Mouse (Mus musculus): ENCODE data around the gene Nfkbiz. TPM values are rescaled to one million over a fixed set of nuclear protein-coding genes. Genes with fewer than 3 reads are reported as not detected.

Gene Nfkbiz
- total and polyA plus RNA-seq, 3 experiments, result 1.3 to 2.4 TPM; not detected in 1

GRCm38 (mm10) chr16:55780958-55781558 lies 57.6 kb downstream of the Nfkbiz start:
- no peaks in the 10 kb centered on the region for H3K79me2 ChIP-seq (ENCODE audit: control insufficient read depth, insufficient read depth, low read length, poor library complexity)
- H3K4me3 ChIP-seq (ENCODE audit: control insufficient read depth in 1 of 2, insufficient read depth in 1 of 2, low read depth in 2 of 2, low read length in 2 of 2), result no peak overlapping the region
- H3K9me3 ChIP-seq (replicated peaks; ENCODE audit: insufficient read depth, low read length), result no peaks in the 10 kb centered on the region
- H3K27me3 ChIP-seq (ENCODE audit: control insufficient read depth in 1 of 2, insufficient read depth in 2 of 2, low read length in 2 of 2), result peaks cover 0 to 3% of the 10 kb centered on the region in 2 experiments; a peak in 1 of 4 replicates
- no peaks in the 10 kb centered on the region for H3K4me1 ChIP-seq (ENCODE audit: control insufficient read depth in 1 of 2, insufficient read depth in 2 of 2, low read length in 2 of 2)
- no peaks in the 10 kb centered on the region for H3K36me3 ChIP-seq (ENCODE audit: control insufficient read depth in 1 of 2, insufficient read depth in 2 of 2, low read length in 2 of 2)
- H3K27ac ChIP-seq (ENCODE audit: control insufficient read depth, low read depth, low read length), result no peak overlapping the region
- no peak for TF ChIP-seq POLR2AphosphoS2 (IDR thresholded peaks at IDR 0.05; ENCODE audit: low read length)
- TF ChIP-seq ELF1 (IDR thresholded peaks at IDR 0.05; ENCODE audit: low read depth, low read length), result no peak
- TF ChIP-seq ETS1 (IDR thresholded peaks at IDR 0.05; ENCODE audit: low read depth, low read length), result no peak
- no peak for TF ChIP-seq ZC3H11A (IDR thresholded peaks at IDR 0.05; ENCODE audit: low read depth, low read length)
- no peak for TF ChIP-seq HCFC1 (IDR thresholded peaks at IDR 0.05; ENCODE audit: low read depth, low read length)
- no peak for TF ChIP-seq JUND (IDR thresholded peaks at IDR 0.05; ENCODE audit: low read depth, low read length)
- no peak for TF ChIP-seq MYB (IDR thresholded peaks at IDR 0.05; ENCODE audit: low read depth, low read length)
- no peak for TF ChIP-seq USF2 (IDR thresholded peaks at IDR 0.05; ENCODE audit: borderline replicate concordance in 1 of 2, insufficient read depth in 1 of 2, low read depth in 1 of 2, low read length in 2 of 2)
- TF ChIP-seq UBTF (IDR thresholded peaks at IDR 0.05; ENCODE audit: borderline replicate concordance, insufficient read depth, low read depth, low read length), result no peak
- no peak for TF ChIP-seq NRF1 (IDR thresholded peaks at IDR 0.05; ENCODE audit: insufficient read depth, low read depth, low read length, poor library complexity, severe bottlenecking)
- TF ChIP-seq CHD1 (IDR thresholded peaks at IDR 0.05; ENCODE audit: low read depth, low read length), result no peak
- no peak for TF ChIP-seq POLR2AphosphoS5 (IDR thresholded peaks at IDR 0.05; ENCODE audit: borderline replicate concordance, low read depth, low read length)
- TF ChIP-seq CTCF (IDR thresholded peaks at IDR 0.05 in 2 of 3, conservative IDR thresholded peaks at IDR 0.05 in 1 of 3; ENCODE audit: control insufficient read depth in 1 of 3, insufficient read depth in 1 of 3, low read depth in 2 of 3, low read length in 3 of 3, poor library complexity in 1 of 3, severe bottlenecking in 1 of 3), result no peak
- TF ChIP-seq MXI1 (IDR thresholded peaks at IDR 0.05; ENCODE audit: low read depth, low read length), result no peak
- TF ChIP-seq CHD2 (IDR thresholded peaks at IDR 0.05; ENCODE audit: low read length), result no peak
- TF ChIP-seq TBP (IDR thresholded peaks at IDR 0.05; ENCODE audit: low read depth, low read length), result no peak
- no peak for TF ChIP-seq SMC3 (IDR thresholded peaks at IDR 0.05; ENCODE audit: low read depth, low read length)
- TF ChIP-seq GATA1 (IDR thresholded peaks at IDR 0.05; ENCODE audit: low read depth, low read length), result no peak
- no peak for TF ChIP-seq BHLHE40 (IDR thresholded peaks at IDR 0.05; ENCODE audit: borderline replicate concordance, low read depth, low read length)
- TF ChIP-seq RAD21 (IDR thresholded peaks at IDR 0.05; ENCODE audit: low read depth, low read length), result no peak
- DNase-seq (ENCODE audit: low read depth, low spot score), result no peak
- no peak overlapping the region for H3K9ac ChIP-seq (ENCODE audit: control insufficient read depth, low read depth, low read length, poor library complexity, severe bottlenecking)

GRCm38 (mm10) chr16:55776329-55776728 lies 62.4 kb downstream of the Nfkbiz start:
- H3K4me1 ChIP-seq (ENCODE audit: control insufficient read depth in 1 of 2, insufficient read depth in 2 of 2, low read length in 2 of 2), result no peaks in the 10 kb centered on the region
- peaks cover 0 to 3% of the 10 kb centered on the region in 2 experiments; a peak in 1 of 4 replicates for H3K27me3 ChIP-seq (ENCODE audit: control insufficient read depth in 1 of 2, insufficient read depth in 2 of 2, low read length in 2 of 2)
- H3K27ac ChIP-seq (ENCODE audit: control insufficient read depth, low read depth, low read length), result no peak overlapping the region
- no peaks in the 10 kb centered on the region for H3K79me2 ChIP-seq (ENCODE audit: control insufficient read depth, insufficient read depth, low read length, poor library complexity)
- no peak for DNase-seq (ENCODE audit: low read depth, low spot score)
- H3K36me3 ChIP-seq (ENCODE audit: control insufficient read depth in 1 of 2, insufficient read depth in 2 of 2, low read length in 2 of 2), result no peaks in the 10 kb centered on the region
- no peaks in the 10 kb centered on the region for H3K9me3 ChIP-seq (replicated peaks; ENCODE audit: insufficient read depth, low read length)
- H3K9ac ChIP-seq (ENCODE audit: control insufficient read depth, low read depth, low read length, poor library complexity, severe bottlenecking), result no peak overlapping the region
- H3K4me3 ChIP-seq (ENCODE audit: control insufficient read depth in 1 of 2, insufficient read depth in 1 of 2, low read depth in 2 of 2, low read length in 2 of 2), result no peak overlapping the region
- TF ChIP-seq POLR2AphosphoS2 (IDR thresholded peaks at IDR 0.05; ENCODE audit: low read length) (no peak), KAT2A (conservative IDR thresholded peaks at IDR 0.05; ENCODE audit: low read depth, low read length) (no peak), NELFE (IDR thresholded peaks at IDR 0.05; ENCODE audit: low read depth, low read length) (no peak), CHD1 (IDR thresholded peaks at IDR 0.05; ENCODE audit: low read depth, low read length) (no peak), UBTF (IDR thresholded peaks at IDR 0.05; ENCODE audit: borderline replicate concordance, insufficient read depth, low read depth, low read length) (no peak), MAFK (IDR thresholded peaks at IDR 0.05; ENCODE audit: borderline replicate concordance, low read depth, low read length) (no peak), POLR2A (IDR thresholded peaks at IDR 0.05; ENCODE audit: control insufficient read depth in 1 of 2, insufficient read depth in 1 of 2, low read depth in 1 of 2, low read length in 2 of 2, poor library complexity in 1 of 2) (no peak), GABPA (IDR thresholded peaks at IDR 0.05; ENCODE audit: low read depth, low read length) (no peak), NRF1 (IDR thresholded peaks at IDR 0.05; ENCODE audit: insufficient read depth, low read depth, low read length, poor library complexity, severe bottlenecking) (no peak), CHD2 (IDR thresholded peaks at IDR 0.05; ENCODE audit: low read length) (no peak)
